Mouse (Mus musculus) lung, adult 2 months (tissue): ENCODE measurements around the gene Lipc.

Experiments used
- CTCF ChIP-seq: fragments of 200-500 bp; IDR thresholded peaks from 2 replicates; pipeline ENCODE4 v1.5.1; 2011; ENCODE audit warnings: mild to moderate bottlenecking, low read length, control low read depth; ENCODE audit not compliant: insufficient read depth
- POLR2A ChIP-seq: fragments of 200-500 bp; IDR thresholded peaks from 2 replicates; pipeline ENCODE4 v1.6.1; 2011; ENCODE audit warnings: low read depth, mild to moderate bottlenecking, control low read depth, low read length, borderline replicate concordance; ENCODE audit errors: extremely low read depth

GRCm38 (mm10) chr9:70921132-70921531 is 30.9 kb downstream of the Lipc start:
- TF ChIP-seq POLR2A (no peak), CTCF (no peak)
